ENCODE assay signal across 10 mouse cellular contexts in the genomic region with DNA sequence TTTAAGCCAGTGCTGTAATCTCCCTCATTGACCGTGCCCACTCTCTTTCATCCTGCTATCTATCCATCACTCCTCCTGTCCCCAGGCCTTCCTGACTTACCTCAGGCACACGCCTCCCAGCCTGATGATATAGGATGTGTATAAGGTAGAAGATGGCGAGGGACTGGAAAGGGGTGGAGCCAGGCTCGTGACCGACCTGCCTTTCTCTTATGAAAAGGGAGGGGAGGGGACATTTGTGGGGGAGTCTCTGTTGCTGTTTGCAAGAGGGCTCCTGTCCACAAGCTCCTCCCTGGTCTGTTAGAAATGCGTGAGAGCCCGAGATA. TPM values are rescaled to one million over a fixed set of nuclear protein-coding genes. Genes with fewer than 3 reads are reported as not detected.
DNase-seq lines count a peak whose midpoint lies in the region; ATAC-seq lines count a peak whose summit lies in the region.
"Had no signal": no experiment of that assay in that cellular context is flagged by ENCODE, and none has a peak within 500 bp of the region (broad histone marks: within the 10 kb centered on the region; RNA-seq: fewer than 3 reads in every experiment).

Tspo2 (minus strand) TSS at position 170 of the 323 bp plus-strand sequence.

- H3K27me3 ChIP-seq in heart, embryonic 12.5 days (replicated peaks) = no peaks in the 10 kb centered on the region
- H3K27me3 ChIP-seq in liver, embryonic 13.5 days = no peaks in the 10 kb centered on the region
- H3K27me3 ChIP-seq in stomach, embryonic 16.5 days (ENCODE audit: control insufficient read depth, insufficient read depth, low read length) = no peaks in the 10 kb centered on the region

- peak; percentile 57 for ATAC-seq in heart, embryonic 12.5 days (ENCODE audit: insufficient number of reproducible peaks, low FRiP score)
- ATAC-seq in liver, embryonic 13.5 days (ENCODE audit: low read depth) = peak; percentile 74
- ATAC-seq in stomach, embryonic 16.5 days (ENCODE audit: insufficient read depth, low FRiP score) = no peak; the same call in 1 of the 2 replicates
- ATAC-seq in frontal cortex, adult (ENCODE audit: low TSS enrichment) = no peak

- H3K9ac ChIP-seq in heart, embryonic 12.5 days = no peak within 1 kb of the TSS
- H3K9ac ChIP-seq in liver, embryonic 13.5 days = peak within 1 kb of the TSS; percentile 85
- H3K9ac ChIP-seq in stomach, embryonic 16.5 days (ENCODE audit: low read length) = 0 out of 2 replicates have a peak within 1 kb of the TSS, but pooled peaks have one; percentile 7

- no peak within 1 kb of the TSS for H3K4me3 ChIP-seq in heart, embryonic 12.5 days
- peak within 1 kb of the TSS; percentile 69 for H3K4me3 ChIP-seq in liver, embryonic 13.5 days (replicated peaks)
- no peak within 1 kb of the TSS for H3K4me3 ChIP-seq in stomach, embryonic 16.5 days (replicated peaks; ENCODE audit: low read length)

- H3K4me2 ChIP-seq in heart, embryonic 12.5 days = no peak within 1 kb of the TSS
- peak within 1 kb of the TSS; percentile 65 for H3K4me2 ChIP-seq in liver, embryonic 13.5 days
- no peak within 1 kb of the TSS for H3K4me2 ChIP-seq in stomach, embryonic 16.5 days (ENCODE audit: low read depth, low read length)

- DNase-seq in heart, adult 9 months (ENCODE audit: low spot score in 2 of 2) = no peak
- DNase-seq in spleen, adult 12 weeks (ENCODE audit: low spot score) = peak; percentile 59
- no peak for DNase-seq in spleen, adult 18-20 months
- DNase-seq in liver, embryonic 13.5 days = peak; percentile 76
- DNase-seq in left cerebral cortex, postnatal 10 days (ENCODE audit: extremely low spot score in 1 of 2, low spot score in 2 of 2) = no peak
- DNase-seq: heart, postnatal 10 days; left cerebral cortex, postnatal 4 days had no signal

- no peaks in the 10 kb centered on the region for H3K9me3 ChIP-seq in heart, embryonic 12.5 days (replicated peaks)
- no peaks in the 10 kb centered on the region for H3K9me3 ChIP-seq in liver, embryonic 13.5 days (replicated peaks)
- H3K9me3 ChIP-seq in stomach, embryonic 16.5 days (replicated peaks; ENCODE audit: control insufficient read depth, low read length) = no peaks in the 10 kb centered on the region

- intact Hi-C loops in left cerebral cortex, postnatal 10 days (cut with DNase I) = no loop called here

- 0 out of 2 replicates have a peak, but pooled peaks cover 11% of the 10 kb centered on the region for H3K4me1 ChIP-seq in heart, embryonic 12.5 days (replicated peaks)
- H3K4me1 ChIP-seq in liver, embryonic 13.5 days (replicated peaks) = peaks cover 86% of the 10 kb centered on the region
- H3K4me1 ChIP-seq in stomach, embryonic 16.5 days (ENCODE audit: control insufficient read depth, insufficient read depth, low read length) = peaks cover 4% of the 10 kb centered on the region; the same call in 1 of the 2 replicates

- WGBS in heart, embryonic 12.5 days = 58% methylated on average over 7 of the region's 7 CpGs
- 21% methylated on average over 7 of the region's 7 CpGs for WGBS in liver, embryonic 13.5 days (ENCODE audit: insufficient replicate concordance)
- 40% methylated on average over 7 of the region's 7 CpGs for WGBS in stomach, embryonic 16.5 days

- no peak within 1 kb of the TSS for H3K27ac ChIP-seq in heart, embryonic 12.5 days (ENCODE audit: poor library complexity, severe bottlenecking)
- H3K27ac ChIP-seq in liver, embryonic 13.5 days = peak within 1 kb of the TSS; percentile 99
- peak within 1 kb of the TSS; percentile 22; the same call in 1 of the 2 replicates for H3K27ac ChIP-seq in stomach, embryonic 16.5 days (ENCODE audit: low read length)

- H3K36me3 ChIP-seq in heart, embryonic 12.5 days = no peaks in the 10 kb centered on the region
- peaks cover 27% of the 10 kb centered on the region for H3K36me3 ChIP-seq in liver, embryonic 13.5 days
- H3K36me3 ChIP-seq in stomach, embryonic 16.5 days (ENCODE audit: control insufficient read depth, insufficient read depth, low read length) = no peaks in the 10 kb centered on the region

RNA-seq across cellular contexts. Expression of gene Tspo2, which starts in this region (rescaled TPM):
- polyA plus RNA-seq in heart, embryonic 12.5 days (2016; fragmentation: Nextera tagmentation; extraction: Ambion mirVana) = 4.5 and 5.7 TPM in 2 replicates
- polyA plus RNA-seq in liver, embryonic 13.5 days (2015; fragmentation: Nextera tagmentation; extraction: Ambion mirVana) = 134 and 152 TPM in 2 replicates
- 8.1 and 8.5 TPM in 2 replicates for polyA plus RNA-seq in stomach, embryonic 16.5 days (2015; fragmentation: Nextera tagmentation; extraction: Ambion mirVana)
- not detected for total RNA-seq in left cerebral cortex, postnatal 10 days (2021)

Comparison
In these comparisons a context has a peak if more than half of its experiments do, and no peak if none do; other contexts are left out.
1. RNA of gene Tspo2 (polyA plus RNA-seq): 134 to 152 TPM in liver, embryonic 13.5 days; 8.1 to 8.5 TPM in stomach, embryonic 16.5 days and 4.5 to 5.7 TPM in heart, embryonic 12.5 days; every median in the first group is over 10 times any median in the second.
2. DNase-seq: peak in spleen, adult 12 weeks (single experiment) and liver, embryonic 13.5 days (single experiment); none in heart, adult 9 months (0 of 2), spleen, adult 18-20 months (0 of 2) and left cerebral cortex, postnatal 10 days (0 of 2).
3. ATAC-seq: peak in heart, embryonic 12.5 days (single experiment) and liver, embryonic 13.5 days (single experiment); none in stomach, embryonic 16.5 days (single experiment) and frontal cortex, adult (single experiment).